Comparison of ENCODE assay signal across 7 mouse cellular contexts in the genomic region with DNA sequence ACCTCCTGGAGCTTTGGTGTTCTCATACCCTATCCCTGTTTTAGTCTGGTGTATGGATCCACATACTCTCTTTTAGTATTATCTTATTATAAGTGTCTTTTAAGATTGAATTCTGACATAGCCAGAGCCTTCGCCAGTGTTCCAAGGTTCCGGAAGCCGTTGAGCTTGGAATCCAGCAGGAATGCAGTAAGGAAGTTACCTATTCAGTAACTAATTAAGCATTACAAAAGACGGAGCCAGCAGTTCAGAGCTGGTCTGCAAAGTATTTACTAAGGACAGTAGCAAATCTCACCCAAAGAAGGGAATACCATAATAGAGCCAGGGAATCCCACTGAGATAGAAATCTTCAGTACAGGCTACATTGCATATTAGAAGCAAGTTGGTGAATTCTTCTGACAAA.
DNase-seq lines count a peak whose midpoint lies in the region; TF ChIP-seq lines count a peak whose summit lies in the region.
"Not testable (repeated sequence)": the region's sequence is repeated elsewhere in the genome, so short reads cannot be mapped to it uniquely, and the experiment has no call there.

No protein-coding gene starts in this region.

- not testable (repeated sequence) for H3K4me1 ChIP-seq in kidney, adult 2 months (ENCODE audit: control insufficient read depth, insufficient read depth, low read length)

- H3K27ac ChIP-seq in kidney, adult 2 months (ENCODE audit: insufficient read depth, low read depth, low read length): not testable (repeated sequence)

- not testable (repeated sequence) for H3K36me3 ChIP-seq in kidney, adult 2 months (ENCODE audit: control insufficient read depth, insufficient read depth, low read length)

- H3K27me3 ChIP-seq in kidney, adult 2 months (replicated peaks; ENCODE audit: control insufficient read depth, insufficient read depth, low read length): not testable (repeated sequence)

- H3K4me3 ChIP-seq in kidney, adult 2 months (ENCODE audit: insufficient read depth, low read depth, low read length): not testable (repeated sequence)

- TF ChIP-seq CTCF in kidney, adult 2 months (conservative IDR thresholded peaks at IDR 0.05; ENCODE audit: insufficient read depth, insufficient read length, low read depth, low read length): not testable (repeated sequence)

- 29% methylated on average over 4 of the region's 4 CpGs for WGBS in kidney, adult 2 months

- DNase-seq in ES-CJ7 (ENCODE audit: low read depth, low spot score): peak; percentile 57
- peak; percentile 86 for DNase-seq in R1 (ENCODE audit: low read depth, low spot score)
- DNase-seq in kidney, adult 11 months: peak; percentile 40
- peak; percentile 75 for DNase-seq in kidney, adult 2 months
- peak; percentile 78 for DNase-seq in kidney, adult 9 months
- peak; percentile 16 for DNase-seq in kidney, postnatal 14 days
- DNase-seq in kidney, postnatal 36 days: peak; percentile 46 to 53

- TF ChIP-seq POLR2A in kidney, adult 2 months (IDR thresholded peaks at IDR 0.05; ENCODE audit: low read depth, low read length): not testable (repeated sequence)

Comparison
In these comparisons a context has a peak if more than half of its experiments do, and no peak if none do; other contexts are left out.
1. DNase-seq: peak in every context shown above with its lines; median percentile 86 in R1; 78 in kidney, adult 9 months; 75 in kidney, adult 2 months; 57 in ES-CJ7; 50 in kidney, postnatal 36 days; 40 in kidney, adult 11 months; 16 in kidney, postnatal 14 days.